Mouse (Mus musculus) heart, embryonic 14.5 days (tissue): ENCODE measurements around the gene Nxf1. TPM values are rescaled to one million over a fixed set of nuclear protein-coding genes. Genes with fewer than 3 reads are reported as not detected.
A peak's percentile ranks its signal among the peaks of the same experiment; 100 is the strongest.

Source experiments
- ATAC-seq: fragments of 200-750 bp; cut with Nextera tagmentation; 2 replicates; pipeline ENCODE4 v1.8.0; 2017; ENCODE audit warnings: low read depth, moderate TSS enrichment; ENCODE audit not compliant: insufficient number of reproducible peaks, insufficient read depth, low FRiP score
- H3K27ac ChIP-seq, 2 experiments: fragments of 200-500 bp in 1 of 2; fragments of 300-500 bp in 1 of 2; sonication (generic) in 1 of 2; replicated peaks in 1 of 2; 2 replicates each; pipeline ENCODE4 v1.5.1; 2012 to 2014; ENCODE audit warnings: low read depth in 2 of 2, low read length in 2 of 2, control low read depth in 1 of 2, mild to moderate bottlenecking in 1 of 2, mixed read lengths in 1 of 2; ENCODE audit not compliant: control insufficient read depth in 1 of 2, insufficient read depth in 1 of 2
- H3K27me3 ChIP-seq: fragments of 300-500 bp; sonication (generic); 2 replicates; pipeline ENCODE4 v1.6.1; 2014; ENCODE audit warnings: mild to moderate bottlenecking, low read length, control low read depth; ENCODE audit not compliant: control insufficient read depth, insufficient read depth
- H3K36me3 ChIP-seq: fragments of 300-500 bp; sonication (generic); 2 replicates; pipeline ENCODE4 v1.6.1; 2014; ENCODE audit warnings: mild to moderate bottlenecking, control low read depth, low read length, mixed read lengths; ENCODE audit not compliant: control insufficient read depth, insufficient read depth
- H3K4me1 ChIP-seq, 2 experiments: fragments of 200-500 bp in 1 of 2; fragments of 300-500 bp in 1 of 2; sonication (generic) in 1 of 2; 2 replicates each; pipeline ENCODE4 v1.6.1; 2012 to 2014; ENCODE audit warnings: low read length in 2 of 2, control low read depth in 1 of 2, mixed read lengths in 1 of 2; ENCODE audit not compliant: control insufficient read depth in 2 of 2, insufficient read depth in 2 of 2
- H3K4me2 ChIP-seq: fragments of 300-500 bp; sonication (generic); 2 replicates; pipeline ENCODE4 v1.6.1; 2014; ENCODE audit warnings: mild to moderate bottlenecking, low read length
- H3K4me3 ChIP-seq, 2 experiments: fragments of 200-500 bp in 1 of 2; fragments of 300-500 bp in 1 of 2; sonication (generic) in 1 of 2; 2 replicates each; pipeline ENCODE4 v1.5.1; 2012 to 2014; ENCODE audit warnings: low read length in 2 of 2, mild to moderate bottlenecking in 2 of 2, control low read depth in 1 of 2, low read depth in 1 of 2, moderate library complexity in 1 of 2; ENCODE audit not compliant: control insufficient read depth in 1 of 2, insufficient read depth in 1 of 2
- H3K9ac ChIP-seq: fragments of 300-500 bp; sonication (generic); 2 replicates; pipeline ENCODE4 v1.6.1; 2014; ENCODE audit warnings: mild to moderate bottlenecking, low read length
- H3K9me3 ChIP-seq: fragments of 300-500 bp; sonication (generic); 2 replicates; pipeline ENCODE4 v1.6.1; 2016; ENCODE audit warnings: low read length, control low read depth; ENCODE audit not compliant: control insufficient read depth
- WGBS: fragments of 180-500 bp; shearing (Covaris S2); extraction: QIAGEN DNeasy Blood & Tissue Kit; methylation state at CpG from one replicate; pipeline ENCODE4 v1.1.7; 2014; 5-methylcytosine and 5-hydroxymethylcytosine counted together
- polyA plus RNA-seq: library from polyadenylated mRNA; unstranded; fragments of >200 nt; fragmentation: Nextera tagmentation; extraction: Ambion mirVana; gene quantifications from 2 replicates; pipeline ENCODE4 v1.2.1, GENCODE M21; 2014

Gene Nxf1
- polyA plus RNA-seq, 1 experiment from 2014 or later, result 105 TPM

GRCm38 (mm10) chr19:8740603-8741002 lies 16.3 kb upstream of the Nxf1 start, which contains the start of gene 1700092M07Rik:
1700092M07Rik (plus strand) TSS chr19:8740718.
- Histone ChIP-seq H3K9me3 (no peaks in the 10 kb centered on the region), H3K4me3 (peak within 1 kb of the TSS; percentile 66 to 79), H3K9ac (peak within 1 kb of the TSS; percentile 84), H3K4me2 (peak within 1 kb of the TSS; percentile 55), H3K36me3 (peaks cover 63% of the 10 kb centered on the region), H3K27ac (peak within 1 kb of the TSS; percentile 96 to 99), H3K27me3 (no peaks in the 10 kb centered on the region), H3K4me1 (peaks cover 8 to 21% of the 10 kb centered on the region in 2 experiments)
- ATAC-seq, result no peak
- WGBS, result 70% methylated on average over 14 of the region's 14 CpGs

GRCm38 (mm10) chr19:8741243-8741869 lies 15.5 kb upstream of the Nxf1 start, which contains the start of gene Stx5a:
Stx5a (plus strand) TSS chr19:8741413.
- H3K4me3 ChIP-seq, result peak within 1 kb of the TSS; percentile 66 to 79
- WGBS, result under 1% methylated on average over 36 of the region's 36 CpGs
- no peaks in the 10 kb centered on the region for H3K27me3 ChIP-seq
- H3K9ac ChIP-seq, result peak within 1 kb of the TSS; percentile 84
- H3K27ac ChIP-seq, result peak within 1 kb of the TSS; percentile 96 to 99
- peaks cover 70% of the 10 kb centered on the region for H3K36me3 ChIP-seq
- no peaks in the 10 kb centered on the region for H3K9me3 ChIP-seq
- peak; percentile 94 for ATAC-seq
- peak within 1 kb of the TSS; percentile 90 for H3K4me2 ChIP-seq
- peaks cover 8 to 18% of the 10 kb centered on the region in 2 experiments for H3K4me1 ChIP-seq

GRCm38 (mm10) chr19:8742176-8742575 lies 14.7 kb upstream of the Nxf1 start:
- peak overlapping the region; percentile 66 to 79 for H3K4me3 ChIP-seq
- H3K4me1 ChIP-seq, result peaks cover 8 to 18% of the 10 kb centered on the region in 2 experiments
- no peaks in the 10 kb centered on the region for H3K27me3 ChIP-seq
- peaks cover 78% of the 10 kb centered on the region for H3K36me3 ChIP-seq
- H3K9ac ChIP-seq, result peak overlapping the region; percentile 84
- no peak for ATAC-seq
- no peaks in the 10 kb centered on the region for H3K9me3 ChIP-seq
- WGBS, result 11% methylated on average over 14 of the region's 14 CpGs
- H3K4me2 ChIP-seq, result peak overlapping the region; percentile 90
- H3K27ac ChIP-seq, result peak overlapping the region; percentile 61 to 96

- no peak for ATAC-seq
- Histone ChIP-seq H3K36me3 (peaks cover 80% of the 10 kb centered on the region), H3K4me2 (no peak overlapping the region), H3K27ac (no peak overlapping the region), H3K27me3 (no peaks in the 10 kb centered on the region), H3K9me3 (no peaks in the 10 kb centered on the region), H3K4me1 (peaks cover 8 to 17% of the 10 kb centered on the region in 2 experiments), H3K4me3 (no peak overlapping the region), H3K9ac (no peak overlapping the region)
- 95% methylated on average over 1 of the region's 1 CpGs for WGBS
These were observed 11.5 kb upstream of the Nxf1 start for GRCm38 (mm10) chr19:8745382-8745781.

GRCm38 (mm10) chr19:8747368-8747767 lies 9.5 kb upstream of the Nxf1 start:
- Histone ChIP-seq H3K4me3 (no peak overlapping the region), H3K27me3 (no peaks in the 10 kb centered on the region), H3K27ac (no peak overlapping the region), H3K4me2 (no peak overlapping the region), H3K9me3 (no peaks in the 10 kb centered on the region), H3K4me1 (peaks cover 3 to 9% of the 10 kb centered on the region in 2 experiments; a peak in 3 of 4 replicates), H3K36me3 (peaks cover 95% of the 10 kb centered on the region), H3K9ac (no peak overlapping the region)
- ATAC-seq, result no peak
- WGBS, result 68% methylated on average over 2 of the region's 2 CpGs

- peaks cover 0 to 19% of the 10 kb centered on the region in 2 experiments; a peak in 2 of 4 replicates for H3K4me1 ChIP-seq
- 0 out of 4 replicates have a peak overlapping the region, but pooled peaks of 1 of the 2 experiments have one; percentile 96 for H3K4me3 ChIP-seq
- H3K9me3 ChIP-seq, result no peaks in the 10 kb centered on the region
- H3K4me2 ChIP-seq, result peak overlapping the region; percentile 75; the same call in 1 of the 2 replicates
- 48% methylated on average over 3 of the region's 3 CpGs for WGBS
- no peak overlapping the region for H3K27ac ChIP-seq
- H3K9ac ChIP-seq, result no peak overlapping the region
- peaks cover 50% of the 10 kb centered on the region for H3K36me3 ChIP-seq
- ATAC-seq, result no peak
- no peaks in the 10 kb centered on the region for H3K27me3 ChIP-seq
These were observed 1.2 kb upstream of the Nxf1 start for GRCm38 (mm10) chr19:8755652-8756051.

- WGBS, result 2% methylated on average over 14 of the region's 14 CpGs
- Histone ChIP-seq H3K4me2 (peak overlapping the region; percentile 90), H3K27ac (peak overlapping the region; percentile 87 to 88; a peak in 3 of 4 replicates), H3K36me3 (peaks cover 38% of the 10 kb centered on the region), H3K9ac (peak overlapping the region; percentile 89), H3K9me3 (no peaks in the 10 kb centered on the region), H3K4me3 (peak overlapping the region; percentile 91 to 96), H3K4me1 (peaks cover 0 to 19% of the 10 kb centered on the region in 2 experiments; a peak in 2 of 4 replicates), H3K27me3 (no peaks in the 10 kb centered on the region)
- ATAC-seq, result no peak
These were observed 662 bp downstream of the Nxf1 start for GRCm38 (mm10) chr19:8757471-8757998.
